Mouse (Mus musculus): ENCODE measurements at regions not wholly inside any gene's neighbourhood (a gene's known extent, or its start where the extent isn't known, plus 50 kb on each side); places are given as distances from the start of the nearest gene placed in this dataset.
A peak's percentile ranks its signal among the peaks of the same experiment; 100 is the strongest.

GRCm38 (mm10) chr17:84116340-84117279, 71.1 kb downstream of the Zfp36l2 start:
- WGBS = 90% methylated on average over 17 of the region's 17 CpGs
- H3K9ac ChIP-seq (replicated peaks; ENCODE audit: low read length) = no peak overlapping the region
- no peak overlapping the region for H3K4me2 ChIP-seq (replicated peaks; ENCODE audit: low read depth, low read length)
- H3K36me3 ChIP-seq (ENCODE audit: insufficient read depth, low read length) = no peaks in the 10 kb centered on the region
- H3K9me3 ChIP-seq (ENCODE audit: low read length) = no peaks in the 10 kb centered on the region
- no peaks in the 10 kb centered on the region for H3K27me3 ChIP-seq (ENCODE audit: insufficient read depth, low read length)
- H3K27ac ChIP-seq (ENCODE audit: low read length) = no peak overlapping the region
- no peak for ATAC-seq (ENCODE audit: low FRiP score, low TSS enrichment)
- peaks cover 19% of the 10 kb centered on the region for H3K4me1 ChIP-seq (ENCODE audit: insufficient read depth, low read length)
- H3K4me3 ChIP-seq (ENCODE audit: low read length) = no peak overlapping the region

GRCm38 (mm10) chr17:84115957-84116339, 71.8 kb downstream of the Zfp36l2 start:
- Histone ChIP-seq H3K9ac (replicated peaks; ENCODE audit: low read length) (no peak overlapping the region), H3K4me2 (replicated peaks; ENCODE audit: low read depth, low read length) (no peak overlapping the region), H3K4me3 (ENCODE audit: low read length) (no peak overlapping the region), H3K27ac (ENCODE audit: low read length) (no peak overlapping the region), H3K9me3 (ENCODE audit: low read length) (no peaks in the 10 kb centered on the region), H3K27me3 (ENCODE audit: insufficient read depth, low read length) (no peaks in the 10 kb centered on the region), H3K36me3 (ENCODE audit: insufficient read depth, low read length) (no peaks in the 10 kb centered on the region), H3K4me1 (ENCODE audit: insufficient read depth, low read length) (peaks cover 19% of the 10 kb centered on the region)
- 72% methylated on average over 3 of the region's 3 CpGs for WGBS
- ATAC-seq (ENCODE audit: low FRiP score, low TSS enrichment) = no peak

GRCm38 (mm10) chr17:84115133-84115532, 72.6 kb downstream of the Zfp36l2 start:
- no peak overlapping the region for H3K9ac ChIP-seq (replicated peaks; ENCODE audit: low read length)
- no peak for ATAC-seq (ENCODE audit: low FRiP score, low TSS enrichment)
- no peak overlapping the region for H3K27ac ChIP-seq (ENCODE audit: low read length)
- H3K27me3 ChIP-seq (ENCODE audit: insufficient read depth, low read length) = no peaks in the 10 kb centered on the region
- no peak overlapping the region for H3K4me3 ChIP-seq (ENCODE audit: low read length)
- 84% methylated on average over 8 of the region's 8 CpGs for WGBS
- no peaks in the 10 kb centered on the region for H3K9me3 ChIP-seq (ENCODE audit: low read length)
- no peaks in the 10 kb centered on the region for H3K36me3 ChIP-seq (ENCODE audit: insufficient read depth, low read length)
- H3K4me2 ChIP-seq (replicated peaks; ENCODE audit: low read depth, low read length) = no peak overlapping the region
- peaks cover 19% of the 10 kb centered on the region for H3K4me1 ChIP-seq (ENCODE audit: insufficient read depth, low read length)

DNA sequence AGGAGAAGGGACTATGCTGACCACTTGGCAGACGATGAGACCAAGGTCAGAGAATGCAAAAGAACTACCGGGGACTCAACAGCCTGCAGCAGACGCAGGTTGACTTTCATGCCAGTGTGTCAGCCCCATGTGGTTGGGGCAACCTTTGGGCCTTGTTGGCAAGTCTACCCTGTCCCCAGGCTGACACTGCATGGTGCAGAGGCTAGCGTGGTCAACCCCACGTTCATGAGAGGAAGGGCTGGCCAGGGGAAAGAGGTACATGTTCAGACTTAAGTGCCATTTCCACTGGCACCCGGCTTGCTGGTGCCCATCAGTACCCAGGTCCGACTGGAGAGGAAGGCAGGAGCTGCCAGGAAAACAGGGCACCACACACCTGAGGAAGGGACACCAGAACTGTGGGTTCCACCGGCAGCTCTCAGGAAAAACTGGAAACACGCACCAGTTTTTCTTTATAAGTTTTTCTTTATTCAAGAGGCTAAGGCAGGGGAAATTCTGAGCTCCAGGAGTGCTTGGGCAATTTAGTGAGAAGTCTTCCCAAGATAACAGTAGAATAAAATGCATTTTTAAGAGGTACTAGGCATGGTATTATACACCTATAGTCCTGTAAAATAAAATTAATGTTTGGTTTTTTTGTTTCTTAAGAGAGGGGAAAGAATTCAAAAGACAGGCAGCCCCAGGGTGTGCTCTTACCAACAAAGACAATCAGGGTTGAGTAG, 73.3 kb downstream of the Zfp36l2 start:
- H3K4me3 ChIP-seq (ENCODE audit: low read length) = no peak overlapping the region
- H3K9me3 ChIP-seq (ENCODE audit: low read length) = no peaks in the 10 kb centered on the region
- ATAC-seq (ENCODE audit: low FRiP score, low TSS enrichment) = 0 out of 2 replicates have a peak, but pooled peaks have one; percentile 6
- peaks cover 19% of the 10 kb centered on the region for H3K4me1 ChIP-seq (ENCODE audit: insufficient read depth, low read length)
- H3K27me3 ChIP-seq (ENCODE audit: insufficient read depth, low read length) = no peaks in the 10 kb centered on the region
- no peak overlapping the region for H3K9ac ChIP-seq (replicated peaks; ENCODE audit: low read length)
- H3K36me3 ChIP-seq (ENCODE audit: insufficient read depth, low read length) = no peaks in the 10 kb centered on the region
- 0 out of 2 replicates have a peak overlapping the region, but pooled peaks have one; percentile 2 for H3K27ac ChIP-seq (ENCODE audit: low read length)
- 68% methylated on average over 9 of the region's 9 CpGs for WGBS
- no peak overlapping the region for H3K4me2 ChIP-seq (replicated peaks; ENCODE audit: low read depth, low read length)

GRCm38 (mm10) chr17:84113608-84114278, 74.0 kb downstream of the Zfp36l2 start:
- H3K9me3 ChIP-seq (ENCODE audit: low read length) = no peaks in the 10 kb centered on the region
- H3K27ac ChIP-seq (ENCODE audit: low read length) = no peak overlapping the region
- peak; percentile 91 for ATAC-seq (ENCODE audit: low FRiP score, low TSS enrichment)
- 27% methylated on average over 8 of the region's 8 CpGs for WGBS
- H3K27me3 ChIP-seq (ENCODE audit: insufficient read depth, low read length) = no peaks in the 10 kb centered on the region
- H3K4me1 ChIP-seq (ENCODE audit: insufficient read depth, low read length) = peaks cover 19% of the 10 kb centered on the region
- no peaks in the 10 kb centered on the region for H3K36me3 ChIP-seq (ENCODE audit: insufficient read depth, low read length)
- no peak overlapping the region for H3K4me2 ChIP-seq (replicated peaks; ENCODE audit: low read depth, low read length)
- H3K9ac ChIP-seq (replicated peaks; ENCODE audit: low read length) = no peak overlapping the region
- no peak overlapping the region for H3K4me3 ChIP-seq (ENCODE audit: low read length)

DNA sequence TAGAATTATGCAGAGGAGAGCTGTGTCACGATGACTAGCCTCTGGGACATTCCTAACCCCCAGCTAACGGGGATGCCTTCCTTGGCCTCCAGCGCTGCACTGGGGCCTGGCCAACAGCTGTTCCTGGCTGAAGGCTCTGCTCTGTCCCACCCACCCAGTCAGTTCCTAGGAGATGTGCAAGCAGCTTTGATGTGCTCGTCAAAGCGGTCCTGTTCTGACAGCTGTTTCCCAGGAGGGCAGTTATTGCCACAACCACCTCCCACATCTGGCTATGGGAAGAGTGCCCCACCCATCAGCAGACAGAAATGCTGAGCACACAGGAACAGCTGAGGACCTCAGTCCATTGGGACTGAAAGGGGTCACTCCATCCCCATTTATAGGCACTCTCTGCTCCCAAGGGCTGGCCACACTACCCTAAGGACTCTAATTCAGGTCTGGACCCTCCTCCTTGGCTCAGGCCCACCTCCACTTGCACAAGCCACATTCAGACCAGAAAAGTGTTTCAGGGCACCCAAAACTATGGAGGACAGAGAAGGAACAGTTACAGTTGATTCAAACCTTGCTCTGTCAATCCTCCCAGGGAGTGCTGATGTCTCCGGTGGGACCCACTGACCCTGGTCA, 75.2 kb downstream of the Zfp36l2 start:
- WGBS = 31% methylated on average over 6 of the region's 6 CpGs
- no peak overlapping the region for H3K4me3 ChIP-seq (ENCODE audit: low read length)
- H3K36me3 ChIP-seq (ENCODE audit: insufficient read depth, low read length) = no peaks in the 10 kb centered on the region
- ATAC-seq (ENCODE audit: low FRiP score, low TSS enrichment) = peak; percentile 33; the same call in 1 of the 2 replicates
- no peaks in the 10 kb centered on the region for H3K27me3 ChIP-seq (ENCODE audit: insufficient read depth, low read length)
- peak overlapping the region; percentile 40; the same call in 1 of the 2 replicates for H3K9ac ChIP-seq (replicated peaks; ENCODE audit: low read length)
- H3K9me3 ChIP-seq (ENCODE audit: low read length) = no peaks in the 10 kb centered on the region
- no peak overlapping the region for H3K4me2 ChIP-seq (replicated peaks; ENCODE audit: low read depth, low read length)
- H3K4me1 ChIP-seq (ENCODE audit: insufficient read depth, low read length) = peaks cover 11% of the 10 kb centered on the region
- H3K27ac ChIP-seq (ENCODE audit: low read length) = peak overlapping the region; percentile 73

- ATAC-seq (ENCODE audit: low FRiP score, low TSS enrichment) = no peak
- 74% methylated on average over 10 of the region's 10 CpGs for WGBS
- Histone ChIP-seq H3K4me1 (ENCODE audit: insufficient read depth, low read length) (peaks cover 11% of the 10 kb centered on the region), H3K36me3 (ENCODE audit: insufficient read depth, low read length) (no peaks in the 10 kb centered on the region), H3K9ac (replicated peaks; ENCODE audit: low read length) (peak overlapping the region; percentile 40; the same call in 1 of the 2 replicates), H3K27ac (ENCODE audit: low read length) (peak overlapping the region; percentile 73), H3K4me2 (replicated peaks; ENCODE audit: low read depth, low read length) (no peak overlapping the region), H3K27me3 (ENCODE audit: insufficient read depth, low read length) (no peaks in the 10 kb centered on the region), H3K9me3 (ENCODE audit: low read length) (no peaks in the 10 kb centered on the region), H3K4me3 (ENCODE audit: low read length) (no peak overlapping the region)
Observed at GRCm38 (mm10) chr17:84111787-84112370, 75.9 kb downstream of the Zfp36l2 start.

DNA sequence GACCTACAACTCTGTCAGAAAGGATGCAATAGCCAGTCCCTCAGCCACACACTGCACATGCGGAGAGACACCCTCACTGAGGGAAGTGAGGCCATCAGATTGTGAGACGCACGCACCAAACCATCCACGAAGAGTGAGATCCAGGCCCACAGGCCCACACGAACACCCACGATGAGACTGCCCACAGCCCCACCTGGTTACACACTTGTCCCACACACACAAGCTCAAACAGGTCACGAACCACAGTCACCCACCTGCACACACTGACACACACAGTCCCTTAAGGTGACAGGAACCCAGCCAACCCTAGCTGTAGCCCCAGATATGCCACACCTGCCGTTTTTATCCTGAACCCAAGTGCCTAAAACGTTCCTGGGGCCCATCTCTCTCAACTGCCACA, 76.8 kb downstream of the Zfp36l2 start:
- no peak overlapping the region for H3K27ac ChIP-seq (ENCODE audit: low read length)
- H3K4me2 ChIP-seq (replicated peaks; ENCODE audit: low read depth, low read length) = no peak overlapping the region
- WGBS = 79% methylated on average over 9 of the region's 9 CpGs
- H3K9ac ChIP-seq (replicated peaks; ENCODE audit: low read length) = no peak overlapping the region
- no peaks in the 10 kb centered on the region for H3K9me3 ChIP-seq (ENCODE audit: low read length)
- ATAC-seq (ENCODE audit: low FRiP score, low TSS enrichment) = no peak
- H3K4me1 ChIP-seq (ENCODE audit: insufficient read depth, low read length) = peaks cover 11% of the 10 kb centered on the region
- H3K36me3 ChIP-seq (ENCODE audit: insufficient read depth, low read length) = no peaks in the 10 kb centered on the region
- H3K27me3 ChIP-seq (ENCODE audit: insufficient read depth, low read length) = no peaks in the 10 kb centered on the region
- H3K4me3 ChIP-seq (ENCODE audit: low read length) = no peak overlapping the region

- Histone ChIP-seq H3K27me3 (ENCODE audit: insufficient read depth, low read length) (no peaks in the 10 kb centered on the region), H3K27ac (ENCODE audit: low read length) (no peak overlapping the region), H3K9me3 (ENCODE audit: low read length) (no peaks in the 10 kb centered on the region), H3K4me2 (replicated peaks; ENCODE audit: low read depth, low read length) (no peak overlapping the region), H3K36me3 (ENCODE audit: insufficient read depth, low read length) (no peaks in the 10 kb centered on the region), H3K4me1 (ENCODE audit: insufficient read depth, low read length) (peaks cover 11% of the 10 kb centered on the region), H3K9ac (replicated peaks; ENCODE audit: low read length) (no peak overlapping the region), H3K4me3 (ENCODE audit: low read length) (no peak overlapping the region)
- no peak for ATAC-seq (ENCODE audit: low FRiP score, low TSS enrichment)
- 67% methylated on average over 9 of the region's 9 CpGs for WGBS
Observed at GRCm38 (mm10) chr17:84110000-84110695, 77.6 kb downstream of the Zfp36l2 start.
